Mouse (Mus musculus) forebrain, embryonic 16.5 days (tissue): ENCODE measurements around the gene Npc2. TPM values are rescaled to one million over a fixed set of nuclear protein-coding genes. Genes with fewer than 3 reads are reported as not detected.

Source experiments
- ATAC-seq: fragments of 200-750 bp; cut with Nextera tagmentation; 2 replicates; pipeline ENCODE4 v1.8.0; 2017; ENCODE audit warnings: mild to moderate bottlenecking, moderate library complexity
- H3K27ac ChIP-seq: fragments of 300-500 bp; sonication (generic); 2 replicates; pipeline ENCODE4 v1.5.1; 2014; ENCODE audit warnings: low read length, control low read depth
- H3K27me3 ChIP-seq: fragments of 300-500 bp; sonication (generic); replicated peaks from 2 replicates; pipeline ENCODE4 v1.6.1; 2014; ENCODE audit warnings: low read length; ENCODE audit not compliant: control insufficient read depth, insufficient read depth
- H3K36me3 ChIP-seq: fragments of 300-500 bp; sonication (generic); 2 replicates; pipeline ENCODE4 v1.6.1; 2014; ENCODE audit not compliant: control insufficient read depth, insufficient read depth
- H3K4me1 ChIP-seq: fragments of 300-500 bp; sonication (generic); replicated peaks from 2 replicates; pipeline ENCODE4 v1.6.1; 2014; ENCODE audit warnings: low read length; ENCODE audit not compliant: control insufficient read depth, insufficient read depth
- H3K4me2 ChIP-seq: fragments of 300-500 bp; sonication (generic); 2 replicates; pipeline ENCODE4 v1.6.1; 2014; ENCODE audit warnings: mild to moderate bottlenecking, low read length, control low read depth
- H3K4me3 ChIP-seq: fragments of 300-500 bp; sonication (generic); replicated peaks from 2 replicates; pipeline ENCODE4 v1.5.1; 2014; ENCODE audit warnings: mild to moderate bottlenecking, low read length, control low read depth
- H3K9ac ChIP-seq: fragments of 300-500 bp; sonication (generic); replicated peaks from 2 replicates; pipeline ENCODE4 v1.6.1; 2014; ENCODE audit warnings: low read depth, low read length, control low read depth
- H3K9me3 ChIP-seq: fragments of 300-500 bp; sonication (generic); 2 replicates; pipeline ENCODE4 v1.6.1; 2016; ENCODE audit warnings: low read length; ENCODE audit not compliant: control insufficient read depth
- WGBS: fragments of 180-500 bp; shearing (Covaris S2); extraction: QIAGEN DNeasy Blood & Tissue Kit; methylation state at CpG from one replicate; pipeline ENCODE4 v1.1.7; 2014; 5-methylcytosine and 5-hydroxymethylcytosine counted together
- polyA plus RNA-seq: library from polyadenylated mRNA; unstranded; fragments of >200 nt; fragmentation: Nextera tagmentation; extraction: Ambion mirVana; gene quantifications from 2 replicates; pipeline ENCODE4 v1.2.1, GENCODE M21; 2015

Npc2 gene
- polyA plus RNA-seq, 1 experiment from 2014 or later = 76.8 TPM

- no peak overlapping the region for H3K4me3 ChIP-seq
- H3K27me3 ChIP-seq = no peaks in the 10 kb centered on the region
- no peak overlapping the region for H3K27ac ChIP-seq
- H3K36me3 ChIP-seq = no peaks in the 10 kb centered on the region
- no peak overlapping the region for H3K9ac ChIP-seq
- no peaks in the 10 kb centered on the region for H3K4me1 ChIP-seq
- H3K4me2 ChIP-seq = no peak overlapping the region
- WGBS = 79% methylated on average over 13 of the region's 13 CpGs
- no peaks in the 10 kb centered on the region for H3K9me3 ChIP-seq
- no peak for ATAC-seq
Observed at GRCm38 (mm10) chr12:84807351-84807750, 34.4 kb upstream of the Npc2 start.

- H3K36me3 ChIP-seq = no peaks in the 10 kb centered on the region
- no peak overlapping the region for H3K9ac ChIP-seq
- WGBS = 73% methylated on average over 5 of the region's 5 CpGs
- H3K27me3 ChIP-seq = no peaks in the 10 kb centered on the region
- no peaks in the 10 kb centered on the region for H3K9me3 ChIP-seq
- no peak for ATAC-seq
- no peak overlapping the region for H3K4me3 ChIP-seq
- no peak overlapping the region for H3K4me2 ChIP-seq
- H3K27ac ChIP-seq = no peak overlapping the region
- no peaks in the 10 kb centered on the region for H3K4me1 ChIP-seq
Observed at GRCm38 (mm10) chr12:84806726-84807125, 33.8 kb upstream of the Npc2 start.

GRCm38 (mm10) chr12:84806010-84806409, 33.1 kb upstream of the Npc2 start:
- WGBS = 70% methylated on average over 1 of the region's 1 CpGs
- ATAC-seq = no peak
- no peaks in the 10 kb centered on the region for H3K36me3 ChIP-seq

GRCm38 (mm10) chr12:84805228-84805842, 32.4 kb upstream of the Npc2 start:
- WGBS = 75% methylated on average over 9 of the region's 9 CpGs
- no peak for ATAC-seq
- H3K27ac ChIP-seq = no peak overlapping the region

More at GRCm38 (mm10) chr12:84806010-84806409, 33.1 kb upstream of the Npc2 start:
- Histone ChIP-seq H3K4me1 (no peaks in the 10 kb centered on the region), H3K27me3 (no peaks in the 10 kb centered on the region), H3K9ac (no peak overlapping the region), H3K27ac (no peak overlapping the region), H3K4me3 (no peak overlapping the region), H3K4me2 (no peak overlapping the region), H3K9me3 (no peaks in the 10 kb centered on the region)

GRCm38 (mm10) chr12:84802625-84803024, 29.7 kb upstream of the Npc2 start:
- no peak for ATAC-seq
- Histone ChIP-seq H3K9ac (no peak overlapping the region), H3K36me3 (no peaks in the 10 kb centered on the region), H3K4me3 (no peak overlapping the region), H3K9me3 (no peaks in the 10 kb centered on the region), H3K27ac (no peak overlapping the region), H3K4me2 (no peak overlapping the region), H3K27me3 (no peaks in the 10 kb centered on the region), H3K4me1 (no peaks in the 10 kb centered on the region)
- WGBS = 81% methylated on average over 3 of the region's 3 CpGs

More at GRCm38 (mm10) chr12:84805228-84805842, 32.4 kb upstream of the Npc2 start:
- no peaks in the 10 kb centered on the region for H3K9me3 ChIP-seq
- H3K4me1 ChIP-seq = no peaks in the 10 kb centered on the region
- H3K9ac ChIP-seq = no peak overlapping the region
- H3K4me2 ChIP-seq = no peak overlapping the region
- H3K27me3 ChIP-seq = no peaks in the 10 kb centered on the region
- no peaks in the 10 kb centered on the region for H3K36me3 ChIP-seq
- H3K4me3 ChIP-seq = no peak overlapping the region

DNA sequence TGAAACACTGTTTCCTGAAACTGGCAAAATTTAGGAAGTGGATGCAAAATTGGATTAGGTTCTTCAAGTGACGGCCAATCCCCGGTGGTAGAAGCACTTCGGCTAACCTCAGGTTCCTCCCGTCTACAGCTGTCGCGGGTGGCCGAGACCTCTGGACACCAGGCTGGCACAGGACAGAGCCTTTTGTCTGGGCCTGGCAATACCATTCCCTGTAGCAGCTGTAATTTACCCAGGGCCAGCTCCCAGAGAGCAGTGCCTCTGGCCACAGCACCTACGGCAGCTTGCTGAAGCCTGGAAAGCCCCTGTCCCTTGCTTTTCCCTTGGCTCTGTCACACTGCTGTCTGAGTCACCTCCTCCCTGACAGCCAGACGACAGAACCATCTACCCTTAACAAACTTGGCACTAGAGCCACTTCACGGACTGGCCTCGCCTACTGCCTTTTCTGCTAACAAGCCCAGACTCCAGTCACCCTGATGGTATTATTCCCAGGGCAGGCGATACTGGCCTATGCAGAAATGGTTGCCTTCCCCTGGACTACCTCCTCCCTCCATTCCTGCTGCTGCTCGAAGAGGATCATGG, 28.7 kb upstream of the Npc2 start:
- Histone ChIP-seq H3K4me2 (no peak overlapping the region), H3K4me3 (no peak overlapping the region), H3K27me3 (no peaks in the 10 kb centered on the region), H3K27ac (no peak overlapping the region), H3K36me3 (no peaks in the 10 kb centered on the region), H3K9ac (no peak overlapping the region), H3K4me1 (no peaks in the 10 kb centered on the region), H3K9me3 (no peaks in the 10 kb centered on the region)
- 89% methylated on average over 13 of the region's 13 CpGs for WGBS
- ATAC-seq = no peak

DNA sequence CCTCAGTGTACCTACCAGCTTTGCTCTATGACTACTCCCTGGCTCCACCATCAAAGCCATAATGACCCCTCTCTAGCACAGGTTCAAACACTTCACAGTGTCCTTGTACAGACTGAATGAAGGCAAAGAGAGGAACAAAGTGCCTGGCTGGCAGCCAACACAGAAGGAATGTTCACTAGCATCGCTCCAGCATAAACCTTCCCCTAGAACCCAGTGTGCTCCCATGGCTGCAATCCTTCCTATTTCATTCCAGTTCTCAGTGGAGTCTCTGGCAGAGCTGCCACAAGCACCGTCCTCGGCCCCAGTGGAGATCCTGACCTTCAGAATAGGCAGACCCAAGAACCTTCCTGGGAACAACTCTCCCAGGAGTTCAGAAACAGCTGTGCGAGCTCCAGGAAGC, 27.5 kb upstream of the Npc2 start:
- no peak overlapping the region for H3K4me2 ChIP-seq
- no peaks in the 10 kb centered on the region for H3K36me3 ChIP-seq
- no peak overlapping the region for H3K4me3 ChIP-seq
- no peaks in the 10 kb centered on the region for H3K9me3 ChIP-seq
- no peaks in the 10 kb centered on the region for H3K4me1 ChIP-seq
- H3K27me3 ChIP-seq = no peaks in the 10 kb centered on the region
- H3K27ac ChIP-seq = no peak overlapping the region
- ATAC-seq = no peak
- H3K9ac ChIP-seq = no peak overlapping the region
- 61% methylated on average over 4 of the region's 4 CpGs for WGBS

GRCm38 (mm10) chr12:84799086-84799485, 26.1 kb upstream of the Npc2 start:
- Histone ChIP-seq H3K27ac (no peak overlapping the region), H3K9ac (no peak overlapping the region), H3K9me3 (no peaks in the 10 kb centered on the region), H3K36me3 (no peaks in the 10 kb centered on the region), H3K4me2 (no peak overlapping the region), H3K4me1 (no peaks in the 10 kb centered on the region), H3K4me3 (no peak overlapping the region), H3K27me3 (no peaks in the 10 kb centered on the region)
- ATAC-seq = no peak
- WGBS = 95% methylated on average over 13 of the region's 13 CpGs

DNA sequence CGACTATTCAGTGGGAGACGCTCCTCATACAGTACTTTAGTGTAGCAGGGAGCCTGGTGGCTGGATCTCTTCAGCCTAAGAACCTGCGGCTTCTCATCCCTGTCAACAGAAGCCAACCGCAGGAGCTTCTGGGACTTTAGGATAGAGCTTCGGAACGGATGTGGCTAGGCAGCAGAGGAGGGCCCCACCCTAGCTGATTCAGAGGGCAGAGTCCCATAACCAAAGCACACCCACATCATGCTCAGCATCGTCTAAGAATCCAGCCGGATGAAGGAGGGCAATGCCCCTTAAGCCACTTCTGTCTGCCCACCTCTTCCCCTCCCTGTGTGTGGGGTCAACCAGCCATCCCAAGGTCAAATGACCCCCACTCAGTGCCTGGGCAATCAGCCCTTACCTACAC, 21.7 kb upstream of the Npc2 start:
- Histone ChIP-seq H3K4me2 (no peak overlapping the region), H3K9ac (no peak overlapping the region), H3K9me3 (no peaks in the 10 kb centered on the region), H3K27me3 (no peaks in the 10 kb centered on the region), H3K27ac (no peak overlapping the region), H3K36me3 (no peaks in the 10 kb centered on the region), H3K4me3 (no peak overlapping the region), H3K4me1 (no peaks in the 10 kb centered on the region)
- no peak for ATAC-seq
- WGBS = 94% methylated on average over 8 of the region's 8 CpGs

- Histone ChIP-seq H3K27me3 (no peaks in the 10 kb centered on the region), H3K4me3 (no peak overlapping the region), H3K4me1 (no peaks in the 10 kb centered on the region), H3K4me2 (no peak overlapping the region), H3K36me3 (no peaks in the 10 kb centered on the region), H3K9me3 (no peaks in the 10 kb centered on the region), H3K9ac (no peak overlapping the region), H3K27ac (no peak overlapping the region)
- ATAC-seq = no peak
- 81% methylated on average over 4 of the region's 4 CpGs for WGBS
Observed at GRCm38 (mm10) chr12:84792629-84793028, 19.7 kb upstream of the Npc2 start.
